Mouse (Mus musculus) ovary, adult 18-20 months (tissue): ENCODE data around the gene Ctsz.

Source experiments
- DNase-seq: peaks from one replicate; pipeline ENCODE4 v3.0.0; 2022; ENCODE audit warnings: low spot score, mixed read lengths

The Ctsz gene

DNA sequence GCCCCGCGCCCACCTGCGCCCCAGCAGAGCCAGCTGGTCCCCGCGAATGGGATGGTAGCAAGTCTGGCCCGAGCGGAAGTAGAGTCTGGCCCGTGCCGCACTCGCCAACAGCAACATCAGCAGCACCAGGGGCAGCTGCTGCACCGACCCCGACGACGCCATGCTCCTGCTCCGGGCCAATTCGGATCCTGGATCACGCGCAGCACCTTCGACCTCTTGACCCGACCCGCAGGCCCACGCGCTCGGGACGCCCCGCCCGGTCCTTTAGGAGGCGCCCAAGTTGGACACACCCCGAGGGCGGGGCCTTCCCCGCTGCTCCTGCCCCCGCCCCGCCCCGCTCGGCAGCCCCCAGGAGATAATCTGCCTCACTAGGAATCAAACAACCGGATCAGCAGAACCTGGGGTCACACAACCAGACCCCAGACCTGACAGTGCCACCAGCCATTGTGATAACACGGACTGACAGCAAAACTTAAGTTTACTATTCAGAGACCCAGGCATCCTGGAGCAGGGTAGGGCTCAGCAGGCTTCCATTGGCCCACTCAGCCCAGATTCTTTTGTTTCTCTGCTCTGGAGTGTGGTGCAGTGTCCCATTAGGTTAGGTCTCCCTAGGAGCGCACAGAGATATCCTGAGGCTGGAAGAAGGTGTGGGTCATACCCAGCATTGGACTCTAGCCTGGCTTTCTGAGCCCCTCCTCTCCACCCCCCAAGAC lies at the start of gene Ctsz:
Gene Ctsz, minus strand, starts transcription at position 303 of the 713 bp plus-strand sequence.
- DNase-seq, result peak; percentile 40

DNA sequence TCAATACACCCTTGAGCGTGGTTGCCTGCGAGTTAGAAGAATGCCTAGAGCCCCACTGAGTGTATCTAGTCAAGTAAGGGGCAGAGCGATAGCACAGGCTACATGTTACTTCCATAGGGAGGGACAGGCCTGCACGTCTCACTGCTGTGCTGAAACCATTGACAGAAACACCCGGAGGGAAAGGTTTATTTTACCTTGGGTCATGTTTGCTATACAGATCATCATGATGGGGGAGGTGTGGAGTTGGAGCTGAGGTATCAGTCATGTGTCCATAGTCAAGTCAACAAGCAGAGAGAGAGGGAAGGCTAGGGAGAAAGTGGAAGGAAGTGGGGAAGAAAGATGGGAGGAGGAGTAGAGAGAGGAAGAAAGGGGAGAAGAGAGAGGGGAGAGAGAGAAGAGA lies 48.2 kb upstream of the Ctsz start:
- no peak for DNase-seq

GRCm38 (mm10) chr2:174478746-174479145 lies 39.9 kb upstream of the Ctsz start:
- DNase-seq, result no peak

DNA sequence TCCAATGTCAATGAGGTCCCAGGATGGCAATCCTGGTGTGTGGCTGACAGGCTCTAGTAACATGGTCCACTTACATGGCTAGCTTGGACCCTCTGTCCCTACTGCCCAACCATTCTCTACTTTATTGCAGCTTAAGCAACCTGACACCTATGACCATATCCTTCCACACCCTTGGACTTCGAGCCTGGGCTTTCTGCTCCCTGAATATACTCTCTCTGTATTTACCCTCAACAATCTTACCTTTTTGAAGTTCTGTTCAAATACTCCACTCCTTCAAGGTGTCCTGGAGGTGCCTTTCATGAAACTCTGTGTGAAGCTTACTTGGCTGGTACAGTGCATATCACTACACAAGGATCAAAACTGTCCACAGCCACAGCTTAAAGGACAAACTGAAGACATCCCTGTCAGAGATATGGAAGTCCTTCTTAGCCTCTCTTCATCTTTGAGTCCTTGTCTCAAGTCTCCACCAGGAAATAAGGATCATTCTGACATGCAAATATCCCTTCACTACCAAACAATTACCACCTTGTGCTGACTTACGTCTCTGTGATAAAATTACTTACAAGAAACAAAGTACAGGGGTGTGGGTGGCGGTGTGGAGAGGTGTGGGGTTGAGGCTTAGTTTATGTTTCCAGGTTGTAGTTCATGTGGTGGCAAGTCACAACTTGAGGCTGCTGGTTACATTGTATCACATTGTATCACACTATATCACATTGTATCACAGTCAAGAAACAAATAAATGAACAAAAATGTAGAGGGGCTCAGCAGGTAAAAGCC lies 38.9 kb upstream of the Ctsz start:
- no peak for DNase-seq

DNA sequence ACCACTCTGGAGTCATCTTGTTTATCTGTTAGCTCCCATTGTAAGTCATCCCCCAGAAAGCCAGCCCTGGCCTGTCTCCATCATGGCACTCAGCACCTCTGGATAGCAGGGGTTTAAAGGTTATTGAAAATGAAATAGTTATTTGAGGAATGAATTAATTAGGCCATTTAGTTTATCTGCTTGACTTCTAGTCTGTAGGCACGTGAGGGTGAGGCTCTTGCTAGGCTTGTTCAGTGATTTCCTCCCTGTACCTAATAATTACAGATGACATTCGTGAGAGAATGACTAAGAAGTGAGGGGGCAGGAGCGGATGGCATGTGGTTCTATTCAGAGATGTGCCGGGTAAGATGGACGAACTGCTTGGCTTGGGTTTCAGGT lies 34.7 kb upstream of the Ctsz start:
- no peak for DNase-seq

- peak; percentile 99 for DNase-seq
These were observed 34.1 kb upstream of the Ctsz start, which contains the start of gene Prelid3b for GRCm38 (mm10) chr2:174472818-174473549. Gene Prelid3b, minus strand, starts transcription at chr2:174473081.

- no peak for DNase-seq
These were observed 33.6 kb upstream of the Ctsz start for GRCm38 (mm10) chr2:174472407-174472806.

DNA sequence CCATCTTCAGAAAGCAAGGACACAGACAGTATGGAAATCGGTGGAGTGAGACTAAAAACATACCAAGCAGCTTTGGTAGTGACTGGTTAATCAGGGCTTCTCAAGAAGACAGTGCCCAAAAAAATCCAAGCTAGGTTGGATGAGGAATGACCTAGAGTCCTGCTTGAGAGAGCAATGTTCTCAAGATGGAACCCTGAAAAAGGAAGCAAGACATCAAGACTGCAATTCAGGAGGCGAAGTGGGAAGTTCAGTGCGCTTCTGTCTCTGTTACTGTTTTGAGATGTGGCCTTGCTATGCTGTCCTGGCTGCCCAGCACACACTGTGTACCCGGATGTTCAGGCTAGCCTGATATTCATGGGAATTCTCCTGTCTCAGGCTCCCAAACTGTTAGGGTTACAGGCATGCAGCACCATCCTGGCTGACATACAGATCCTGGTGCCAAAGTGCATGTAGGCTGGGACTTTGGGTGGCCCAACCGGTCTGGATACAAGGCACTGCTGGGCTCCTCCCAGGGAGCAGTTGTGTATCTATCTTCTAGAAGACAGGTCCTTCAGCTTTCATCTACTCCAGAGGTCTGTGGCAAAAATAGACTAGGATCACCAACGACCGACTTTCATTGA lies 32.1 kb upstream of the Ctsz start:
- no peak for DNase-seq

GRCm38 (mm10) chr2:174470333-174470732 lies 31.5 kb upstream of the Ctsz start:
- peak; percentile 25 for DNase-seq

DNA sequence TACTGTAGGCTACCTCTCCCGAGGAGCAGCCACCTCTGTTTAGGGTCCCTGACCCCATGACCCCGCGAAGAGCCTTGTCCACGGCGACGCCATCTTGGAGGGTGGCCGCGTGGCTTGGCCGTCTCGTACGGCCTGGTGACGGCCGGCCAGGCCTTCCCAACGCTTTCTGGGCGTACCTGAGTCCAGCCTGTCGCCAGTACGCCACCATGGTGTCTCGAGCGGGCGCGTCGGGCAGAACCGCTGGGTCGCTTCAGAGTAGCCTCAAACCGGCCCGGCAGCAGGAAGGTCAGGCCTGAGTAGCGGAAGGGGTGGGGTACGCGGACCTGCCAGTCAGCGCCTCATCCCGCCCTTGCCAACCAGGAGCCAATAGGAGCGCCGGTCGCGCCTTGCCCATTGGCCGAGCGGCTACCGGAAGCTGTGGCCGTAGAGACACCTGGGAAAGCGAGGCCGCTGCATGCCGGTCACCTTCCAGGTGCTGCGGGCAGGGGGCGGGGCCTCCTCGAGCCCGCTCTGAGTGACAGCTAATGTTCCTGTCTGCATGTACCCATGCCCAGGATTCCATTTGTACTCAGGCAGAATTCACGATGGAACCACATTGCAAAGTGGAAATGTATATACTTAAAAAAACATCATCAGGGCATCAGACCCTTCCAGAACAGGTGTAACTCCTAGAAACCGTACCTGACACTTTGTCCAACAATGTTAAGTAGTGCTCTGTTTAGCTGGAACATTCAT lies 25.1 kb upstream of the Ctsz start, which contains the start of gene Atp5e:
Gene Atp5e, minus strand, starts transcription at position 317 of the 735 bp plus-strand sequence.
- peak; percentile 93 for DNase-seq

DNA sequence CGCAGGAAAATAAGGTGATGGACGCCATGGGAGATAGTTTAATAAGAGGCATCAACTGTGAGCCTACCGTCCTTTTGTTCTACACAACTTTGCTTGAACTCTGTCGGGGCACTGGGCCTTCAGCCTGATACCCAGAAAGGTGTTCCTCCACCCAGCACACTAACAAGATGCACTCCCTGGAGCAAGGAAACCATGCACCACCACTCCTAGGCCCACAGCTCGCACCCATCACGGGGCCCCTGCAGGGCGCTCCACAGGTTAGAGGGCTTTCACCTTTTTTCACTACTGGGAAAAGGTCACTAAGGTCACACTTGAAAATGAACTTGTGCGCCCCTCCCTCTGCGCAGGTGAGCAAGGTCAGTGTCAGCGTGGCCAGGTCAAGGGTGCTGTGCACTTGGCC lies 24.5 kb upstream of the Ctsz start:
- DNase-seq, result no peak

GRCm38 (mm10) chr2:174459365-174459764 lies 20.5 kb upstream of the Ctsz start:
- DNase-seq, result no peak

- DNase-seq, result no peak
These were observed 14.8 kb upstream of the Ctsz start for GRCm38 (mm10) chr2:174453681-174454080.

- DNase-seq, result no peak
These were observed 11.5 kb upstream of the Ctsz start, which contains the start of gene Tubb1 for GRCm38 (mm10) chr2:174450353-174450752. Gene Tubb1, plus strand, starts transcription at chr2:174450695.

- DNase-seq, result no peak
These were observed 9.6 kb upstream of the Ctsz start for GRCm38 (mm10) chr2:174448405-174448804.

DNA sequence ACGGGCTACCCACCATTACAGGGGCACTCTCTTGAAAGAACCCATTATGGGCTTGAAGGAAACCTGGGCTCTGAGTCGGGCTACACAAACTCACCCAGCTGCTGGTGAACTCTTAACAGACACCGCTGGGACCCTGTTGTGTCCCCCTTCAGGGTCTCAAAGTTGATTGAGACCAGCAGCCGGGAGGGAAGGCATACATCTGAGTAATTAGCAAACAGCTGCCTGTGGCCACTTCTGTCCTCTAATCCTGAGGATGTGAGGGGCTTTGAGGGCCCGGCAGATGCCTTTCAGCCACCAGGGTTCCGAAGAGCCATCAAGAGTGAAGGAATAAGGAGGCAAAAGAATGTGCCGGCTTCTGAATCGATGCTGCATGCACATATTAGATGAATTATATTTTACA lies 8.1 kb upstream of the Ctsz start:
- no peak for DNase-seq

- DNase-seq, result no peak
These were observed 7.7 kb upstream of the Ctsz start for GRCm38 (mm10) chr2:174446492-174446891.

DNA sequence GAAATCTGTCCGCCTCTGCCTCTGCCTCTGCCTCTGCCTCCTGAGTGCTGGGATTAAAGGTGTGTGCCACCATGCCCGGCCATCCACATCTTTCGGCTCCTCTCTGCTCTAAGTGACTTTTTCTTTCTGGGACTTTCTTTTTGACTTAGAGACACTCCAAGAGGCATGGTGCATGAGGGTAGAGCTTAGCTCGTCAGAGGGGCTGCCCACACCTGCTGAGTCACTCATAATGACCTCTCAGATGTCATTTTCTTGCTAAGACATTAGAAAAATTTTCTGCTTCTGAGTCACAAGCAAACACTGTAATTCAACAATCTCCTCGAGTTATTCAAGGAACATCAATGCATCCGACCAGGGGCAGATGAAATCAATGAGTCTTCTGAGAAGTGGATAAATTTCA lies 6.2 kb upstream of the Ctsz start:
- DNase-seq, result no peak

GRCm38 (mm10) chr2:174444359-174444758 lies 5.5 kb upstream of the Ctsz start:
- no peak for DNase-seq

- no peak for DNase-seq
These were observed 4.2 kb upstream of the Ctsz start for GRCm38 (mm10) chr2:174443046-174443445.

DNA sequence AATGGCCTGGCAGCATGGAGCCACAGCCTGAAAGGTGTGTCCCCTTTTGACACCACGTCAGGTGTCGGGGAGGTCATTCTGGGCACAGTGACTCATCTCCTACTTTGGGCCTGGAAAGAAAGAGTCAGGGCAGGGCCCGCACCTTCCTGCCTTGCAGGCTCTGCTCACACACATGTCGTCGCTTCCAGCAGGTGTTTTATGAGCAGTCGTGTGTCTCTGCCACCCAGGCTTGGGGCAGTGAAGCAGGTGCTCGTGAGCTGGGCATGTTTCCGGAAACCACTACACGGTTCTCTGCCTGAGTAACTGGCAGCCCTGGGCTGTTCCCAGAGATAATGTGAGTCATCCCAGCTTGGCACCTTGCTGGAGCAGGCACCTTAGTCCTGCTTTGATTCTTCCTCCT lies 3.6 kb upstream of the Ctsz start:
- no peak for DNase-seq
